19 mouse cellular contexts compared by ENCODE assay signal in the genomic region with DNA sequence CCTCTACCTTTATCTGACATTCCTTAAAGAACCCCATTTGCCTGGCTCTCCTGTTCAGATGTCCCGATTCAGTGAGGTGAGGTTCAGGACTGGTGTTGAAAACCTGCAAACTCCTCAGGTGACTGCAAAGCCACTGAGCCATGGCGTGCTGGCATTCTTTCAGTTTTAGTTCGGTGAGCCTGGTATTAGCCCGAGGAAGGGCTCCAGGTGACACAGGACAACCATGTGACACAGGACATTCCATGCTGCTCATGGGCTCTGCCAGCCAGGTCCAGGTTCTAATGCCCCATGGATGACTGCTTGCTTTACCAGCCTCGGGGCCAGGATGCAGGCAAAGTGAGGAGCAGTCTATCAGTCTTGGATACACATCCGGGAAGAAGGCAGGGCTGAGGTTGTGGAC. TPM values are rescaled to one million over a fixed set of nuclear protein-coding genes. Genes with fewer than 3 reads are reported as not detected.
DNase-seq lines count a peak whose midpoint lies in the region; ATAC-seq and TF ChIP-seq lines count a peak whose summit lies in the region.
"Had no signal": no experiment of that assay in that cellular context is flagged by ENCODE, and none has a peak within 500 bp of the region (broad histone marks: within the 10 kb centered on the region; RNA-seq: fewer than 3 reads in every experiment).

No protein-coding gene starts in this region.

- 66% methylated on average over 6 of the region's 6 CpGs for WGBS in intestine, postnatal 0 days
- 75% methylated on average over 6 of the region's 6 CpGs for WGBS in liver, embryonic 13.5 days (ENCODE audit: insufficient replicate concordance)

- ATAC-seq in intestine, postnatal 0 days, result no peak
- ATAC-seq in liver, embryonic 13.5 days (ENCODE audit: low read depth), result no peak
- ATAC-seq: inflammation-experienced regulatory T-cells, adult 6 months had no signal

- H3K36me3 ChIP-seq in intestine, postnatal 0 days (ENCODE audit: control insufficient read depth, insufficient read depth), result no peaks in the 10 kb centered on the region
- H3K36me3 ChIP-seq in liver, embryonic 13.5 days, result peaks cover 50% of the 10 kb centered on the region
- H3K36me3 ChIP-seq: forebrain, embryonic 12.5 days; neural tube, embryonic 13.5 days had no signal

- H3K27ac ChIP-seq in intestine, postnatal 0 days (ENCODE audit: low read depth, low read length), result no peak overlapping the region
- peak overlapping the region; percentile 94 for H3K27ac ChIP-seq in liver, embryonic 13.5 days
- H3K27ac ChIP-seq: embryonic facial prominence, embryonic 12.5 days; forebrain, embryonic 12.5 days; heart, adult 2 months; limb, embryonic 12.5 days; macrophage; neural tube, embryonic 13.5 days had no signal

- H3K4me2 ChIP-seq in intestine, postnatal 0 days (replicated peaks; ENCODE audit: low read depth), result peak overlapping the region; percentile 9; the same call in 1 of the 2 replicates
- H3K4me2 ChIP-seq in liver, embryonic 13.5 days, result peak overlapping the region; percentile 94
- H3K4me2 ChIP-seq: embryonic facial prominence, embryonic 12.5 days; forebrain, embryonic 12.5 days; limb, embryonic 12.5 days; neural tube, embryonic 13.5 days had no signal

- DNase-seq in heart, adult 11 months, result peak; percentile 92
- DNase-seq in heart, adult 9 months (ENCODE audit: low spot score in 2 of 2), result no peak
- peak; percentile 66 for DNase-seq in kidney, postnatal 10 days
- DNase-seq in liver, embryonic 13.5 days, result no peak
- no peak for DNase-seq in lung, postnatal 36 days
- no peak for DNase-seq in spleen, postnatal 14 days (ENCODE audit: low spot score in 2 of 2)
- DNase-seq in adrenal gland, postnatal 14 days, result no peak
- DNase-seq: adrenal gland, adult 8-10 months; cerebellum, postnatal 10 days; heart, adult 2 months; heart, postnatal 4 days; thymus, adult 18-20 months had no signal

- no peaks in the 10 kb centered on the region for H3K9me3 ChIP-seq in intestine, postnatal 0 days (ENCODE audit: control insufficient read depth)
- no peaks in the 10 kb centered on the region for H3K9me3 ChIP-seq in liver, embryonic 13.5 days (replicated peaks)
- H3K9me3 ChIP-seq: embryonic facial prominence, embryonic 12.5 days; forebrain, embryonic 12.5 days; limb, embryonic 12.5 days; neural tube, embryonic 13.5 days had no signal

- no peak overlapping the region for H3K4me3 ChIP-seq in intestine, postnatal 0 days (ENCODE audit: low read depth, low read length)
- H3K4me3 ChIP-seq in liver, embryonic 13.5 days (replicated peaks), result peak overlapping the region; percentile 26
- H3K4me3 ChIP-seq: embryonic facial prominence, embryonic 12.5 days; forebrain, embryonic 12.5 days; heart, adult 2 months; limb, embryonic 12.5 days; neural tube, embryonic 13.5 days had no signal

- no peak for TF ChIP-seq CTCF in intestine, postnatal 0 days (IDR thresholded peaks at IDR 0.05; ENCODE audit: low read depth)

- H3K27me3 ChIP-seq in intestine, postnatal 0 days (replicated peaks; ENCODE audit: control insufficient read depth, insufficient read depth, low read length), result no peaks in the 10 kb centered on the region
- no peaks in the 10 kb centered on the region for H3K27me3 ChIP-seq in liver, embryonic 13.5 days
- H3K27me3 ChIP-seq: embryonic facial prominence, embryonic 12.5 days; limb, embryonic 12.5 days had no signal

- H3K4me1 ChIP-seq in intestine, postnatal 0 days (replicated peaks; ENCODE audit: control insufficient read depth, insufficient read depth, low read length), result peaks cover 29% of the 10 kb centered on the region
- H3K4me1 ChIP-seq in liver, embryonic 13.5 days (replicated peaks), result peaks cover 94% of the 10 kb centered on the region

- H3K9ac ChIP-seq in intestine, postnatal 0 days (ENCODE audit: low read depth, low read length), result no peak overlapping the region
- H3K9ac ChIP-seq in liver, embryonic 13.5 days, result peak overlapping the region; percentile 50
- H3K9ac ChIP-seq: embryonic facial prominence, embryonic 12.5 days; forebrain, embryonic 12.5 days; limb, embryonic 12.5 days; neural tube, embryonic 13.5 days had no signal

RNA-seq across cellular contexts. Expression of a gene that starts 4.4 kb away (rescaled TPM):
- polyA plus RNA-seq in intestine, postnatal 0 days (2015; fragmentation: Nextera tagmentation; extraction: Ambion mirVana), result 39.7 and 45.5 TPM in 2 replicates
- polyA plus RNA-seq in liver, embryonic 13.5 days (2015; fragmentation: Nextera tagmentation; extraction: Ambion mirVana), result 27.4 and 29.3 TPM in 2 replicates
- 23.4 and 34.9 TPM in 2 replicates for total RNA-seq in adrenal gland, postnatal 14 days (2021)

RNA-seq across cellular contexts. Expression of a gene that starts 25.2 kb away (rescaled TPM):
- 0.18 TPM in 2 replicates for polyA plus RNA-seq in intestine, postnatal 0 days (2015; fragmentation: Nextera tagmentation; extraction: Ambion mirVana)
- not detected in 2 replicates for polyA plus RNA-seq in liver, embryonic 13.5 days (2015; fragmentation: Nextera tagmentation; extraction: Ambion mirVana)
- not detected in 2 replicates for total RNA-seq in adrenal gland, postnatal 14 days (2021)
- total RNA-seq: heart, adult 2 months had no signal
- polyA plus RNA-seq: forebrain, embryonic 12.5 days; inflammation-experienced regulatory T-cells, adult 6 months; limb, embryonic 12.5 days; macrophage; neural tube, embryonic 13.5 days had no signal

Comparison
In these comparisons a context has a peak if more than half of its experiments do, and no peak if none do; other contexts are left out.
1. DNase-seq: peak in heart, adult 11 months (single experiment) and kidney, postnatal 10 days (single experiment); none in heart, adult 9 months (0 of 2), liver, embryonic 13.5 days (single experiment), lung, postnatal 36 days (single experiment), spleen, postnatal 14 days (0 of 2) and adrenal gland, postnatal 14 days (single experiment).